Mouse (Mus musculus): ENCODE measurements around the gene Txnrd2.

DNA sequence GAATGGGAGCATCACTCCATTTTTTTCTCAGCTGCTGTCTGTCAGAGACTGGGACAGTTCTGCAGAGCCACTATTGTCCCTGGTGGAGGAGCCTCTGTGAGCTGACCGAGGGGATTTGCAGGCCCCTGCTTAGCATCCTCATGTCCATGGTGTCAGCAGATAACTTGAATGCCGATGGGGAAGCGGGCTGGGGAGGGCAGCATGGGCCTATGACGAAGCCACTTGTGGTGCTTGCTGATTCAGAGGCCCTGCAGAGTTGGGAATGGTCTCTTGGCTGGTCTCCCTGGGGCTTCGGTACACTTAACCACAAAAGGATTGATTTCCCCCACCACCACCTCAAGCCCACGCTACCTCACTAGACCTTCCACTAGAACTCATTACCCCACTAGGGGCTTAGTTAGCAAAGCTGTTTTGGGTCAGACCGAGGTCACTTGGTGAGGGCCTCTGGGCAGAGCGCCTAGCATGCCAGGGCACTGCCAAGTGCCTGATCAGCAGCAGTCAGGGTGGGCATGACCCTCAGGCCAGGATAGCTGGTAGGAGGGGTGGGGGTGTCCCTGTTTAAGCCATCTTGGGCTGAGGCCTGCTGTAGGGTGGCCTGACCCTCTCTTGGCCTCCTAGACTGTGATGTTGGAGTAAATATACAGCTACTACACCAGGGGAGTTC, 46.7 kb upstream of the Txnrd2 start:
- TF ChIP-seq CTCF (conservative IDR thresholded peaks at IDR 0.05; ENCODE audit: low read length), result no peak
- no peak for TF ChIP-seq POU5F1 (IDR thresholded peaks at IDR 0.05; ENCODE audit: borderline replicate concordance, low read length)
